Mouse (Mus musculus) stomach, postnatal 0 days (tissue): ENCODE data around the gene Vwf. TPM values are rescaled to one million over a fixed set of nuclear protein-coding genes. Genes with fewer than 3 reads are reported as not detected.
A peak's percentile ranks its signal among the peaks of the same experiment; 100 is the strongest.

Experiments
- ATAC-seq: fragments of 200-750 bp; cut with Nextera tagmentation; 2 replicates; pipeline ENCODE4 v1.8.0; 2017; ENCODE audit not compliant: low FRiP score, low TSS enrichment
- DNase-seq: peaks from one replicate; pipeline ENCODE4 v3.0.0-alpha.2; 2016; ENCODE audit warnings: low spot score
- H3K27ac ChIP-seq: fragments of 300-500 bp; sonication (generic); replicated peaks from 2 replicates; pipeline ENCODE4 v1.5.1; 2014; ENCODE audit warnings: mild to moderate bottlenecking, control low read depth
- H3K27me3 ChIP-seq: fragments of 300-500 bp; sonication (generic); 2 replicates; pipeline ENCODE4 v1.6.1; 2014; ENCODE audit warnings: low read length; ENCODE audit not compliant: control insufficient read depth, insufficient read depth
- H3K36me3 ChIP-seq: fragments of 300-500 bp; sonication (generic); 2 replicates; pipeline ENCODE4 v1.6.1; 2014; ENCODE audit warnings: low read length, mixed read lengths; ENCODE audit not compliant: control insufficient read depth, insufficient read depth
- H3K4me1 ChIP-seq: fragments of 300-500 bp; sonication (generic); replicated peaks from 2 replicates; pipeline ENCODE4 v1.6.1; 2014; ENCODE audit warnings: antibody characterized with exemption; ENCODE audit not compliant: control insufficient read depth, insufficient read depth
- H3K4me2 ChIP-seq: fragments of 300-500 bp; sonication (generic); replicated peaks from 2 replicates; pipeline ENCODE4 v1.6.1; 2014; ENCODE audit warnings: low read depth, mild to moderate bottlenecking, control low read depth, moderate library complexity
- H3K4me3 ChIP-seq: fragments of 300-500 bp; sonication (generic); 2 replicates; pipeline ENCODE4 v1.5.1; 2014; ENCODE audit warnings: low read depth, low read length, control low read depth
- H3K9ac ChIP-seq: fragments of 300-500 bp; sonication (generic); 2 replicates; pipeline ENCODE4 v1.6.1; 2014; ENCODE audit warnings: mild to moderate bottlenecking, low read length, control low read depth, mixed read lengths
- H3K9me3 ChIP-seq: fragments of 300-500 bp; sonication (generic); 2 replicates; pipeline ENCODE4 v1.6.1; 2016; ENCODE audit warnings: low read length; ENCODE audit not compliant: control insufficient read depth
- CTCF ChIP-seq: IDR thresholded peaks from 2 replicates; pipeline ENCODE4 v1.5.1; 2016; ENCODE audit warnings: antibody characterized with exemption, low read depth, mild to moderate bottlenecking, moderate library complexity
- EP300 ChIP-seq: optimal IDR thresholded peaks from 2 replicates; pipeline ENCODE3; 2016; ENCODE audit warnings: antibody characterized with exemption
- WGBS: fragments of 180-500 bp; shearing (Covaris S2); extraction: QIAGEN DNeasy Blood & Tissue Kit; methylation state at CpG from one replicate; pipeline ENCODE4 v1.1.7; 2014; 5-methylcytosine and 5-hydroxymethylcytosine counted together
- polyA plus RNA-seq: library from polyadenylated mRNA; unstranded; fragments of >200 nt; fragmentation: Nextera tagmentation; extraction: Ambion mirVana; gene quantifications from 2 replicates; pipeline ENCODE4 v1.2.1, GENCODE M21; 2015

The Vwf gene
- polyA plus RNA-seq, 1 experiment from 2014 or later: 7.8 TPM

GRCm38 (mm10) chr6:125589075-125589474 lies 42.5 kb downstream of the Vwf start:
- Histone ChIP-seq H3K36me3 (no peaks in the 10 kb centered on the region), H3K9me3 (no peaks in the 10 kb centered on the region), H3K9ac (no peak overlapping the region), H3K27me3 (no peaks in the 10 kb centered on the region), H3K4me1 (peaks cover 7% of the 10 kb centered on the region), H3K27ac (no peak overlapping the region), H3K4me2 (no peak overlapping the region), H3K4me3 (no peak overlapping the region)
- ATAC-seq: no peak
- TF ChIP-seq EP300 (no peak), CTCF (no peak)
- DNase-seq: no peak
- 74% methylated on average over 8 of the region's 8 CpGs for WGBS

GRCm38 (mm10) chr6:125590056-125590455 lies 43.5 kb downstream of the Vwf start:
- Histone ChIP-seq H3K27ac (no peak overlapping the region), H3K36me3 (no peaks in the 10 kb centered on the region), H3K4me3 (no peak overlapping the region), H3K4me2 (no peak overlapping the region), H3K27me3 (no peaks in the 10 kb centered on the region), H3K4me1 (peaks cover 7% of the 10 kb centered on the region), H3K9ac (no peak overlapping the region), H3K9me3 (no peaks in the 10 kb centered on the region)
- DNase-seq (no peak), ATAC-seq (no peak)
- 69% methylated on average over 7 of the region's 7 CpGs for WGBS
- no peak for TF ChIP-seq EP300

DNA sequence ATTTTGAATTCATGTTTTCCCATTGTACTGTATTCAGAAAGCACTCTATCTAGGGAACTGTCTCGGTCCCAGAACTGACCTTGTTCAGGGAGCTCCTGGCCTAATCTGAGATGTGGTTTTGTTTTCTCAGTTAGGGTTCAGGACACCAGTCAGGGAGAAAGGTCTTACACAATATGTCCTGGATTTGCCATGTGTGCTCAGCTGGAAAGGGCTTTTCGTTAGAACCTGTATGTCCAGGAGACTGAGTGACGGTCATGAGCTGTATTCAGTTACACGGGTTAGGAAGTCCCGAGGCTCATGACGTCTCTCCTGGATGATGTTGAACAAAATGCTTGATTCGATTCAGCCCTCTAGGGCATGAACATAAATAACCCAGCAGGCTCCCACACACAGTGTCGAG lies 43.9 kb downstream of the Vwf start:
- 56% methylated on average over 8 of the region's 8 CpGs for WGBS
- H3K9me3 ChIP-seq: no peaks in the 10 kb centered on the region
- no peak for DNase-seq
- no peak overlapping the region for H3K9ac ChIP-seq
- no peaks in the 10 kb centered on the region for H3K36me3 ChIP-seq
- no peak for TF ChIP-seq EP300
- H3K27me3 ChIP-seq: no peaks in the 10 kb centered on the region
- no peak overlapping the region for H3K27ac ChIP-seq
- ATAC-seq: no peak
- H3K4me1 ChIP-seq: peaks cover 7% of the 10 kb centered on the region
- H3K4me3 ChIP-seq: no peak overlapping the region
- H3K4me2 ChIP-seq: no peak overlapping the region

- Histone ChIP-seq H3K9ac (no peak overlapping the region), H3K9me3 (no peaks in the 10 kb centered on the region), H3K36me3 (no peaks in the 10 kb centered on the region), H3K4me1 (peaks cover 9% of the 10 kb centered on the region), H3K27ac (peak overlapping the region; percentile 81), H3K4me2 (0 out of 2 replicates have a peak overlapping the region, but pooled peaks have one; percentile 14), H3K4me3 (no peak overlapping the region), H3K27me3 (no peaks in the 10 kb centered on the region)
- DNase-seq (peak; percentile 67), ATAC-seq (peak; percentile 68)
- 52% methylated on average over 8 of the region's 8 CpGs for WGBS
- TF ChIP-seq CTCF (no peak), EP300 (no peak)
Measured at GRCm38 (mm10) chr6:125591652-125592385, 45.2 kb downstream of the Vwf start.

DNA sequence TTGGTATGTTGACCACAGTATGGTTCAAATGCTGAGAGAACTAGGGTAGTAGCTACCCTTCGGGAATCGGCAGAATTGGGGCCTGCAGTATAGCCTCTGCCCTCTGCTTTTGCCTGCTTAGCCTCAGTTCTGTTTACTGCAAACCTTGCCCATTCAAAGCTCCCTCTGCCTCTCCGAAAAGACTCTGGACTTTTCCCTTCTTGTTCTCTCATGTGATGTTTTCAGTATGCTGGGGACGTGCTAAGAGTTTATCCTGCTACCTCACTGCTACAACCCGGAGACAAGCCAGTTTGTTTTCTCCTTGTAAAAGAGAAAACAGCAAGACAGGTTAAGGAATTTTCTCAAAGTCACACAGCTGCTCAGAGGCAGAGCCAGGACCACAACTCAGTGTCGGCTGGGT lies 46.0 kb downstream of the Vwf start:
- Histone ChIP-seq H3K4me2 (no peak overlapping the region), H3K27me3 (no peaks in the 10 kb centered on the region), H3K27ac (peak overlapping the region; percentile 69), H3K9ac (no peak overlapping the region), H3K36me3 (no peaks in the 10 kb centered on the region), H3K4me3 (no peak overlapping the region), H3K4me1 (peaks cover 10% of the 10 kb centered on the region), H3K9me3 (no peaks in the 10 kb centered on the region)
- 72% methylated on average over 6 of the region's 6 CpGs for WGBS
- DNase-seq: no peak
- no peak for ATAC-seq
- no peak for TF ChIP-seq EP300
- TF ChIP-seq CTCF: no peak

- DNase-seq (no peak), ATAC-seq (no peak)
- Histone ChIP-seq H3K27ac (no peak overlapping the region; the same call in 1 of the 2 replicates), H3K4me1 (peaks cover 10% of the 10 kb centered on the region), H3K36me3 (no peaks in the 10 kb centered on the region), H3K4me3 (no peak overlapping the region), H3K9ac (no peak overlapping the region), H3K9me3 (no peaks in the 10 kb centered on the region), H3K4me2 (no peak overlapping the region), H3K27me3 (no peaks in the 10 kb centered on the region)
- 85% methylated on average over 4 of the region's 4 CpGs for WGBS
- TF ChIP-seq CTCF (no peak), EP300 (no peak)
Measured at GRCm38 (mm10) chr6:125594311-125594710, 47.7 kb downstream of the Vwf start.
